Mouse (Mus musculus) liver, embryonic 14.5 days (tissue): Measurements from ENCODE around the gene Cmtr1.

ENCODE experiments used
- CTCF ChIP-seq: IDR thresholded peaks from 2 replicates; pipeline ENCODE4 v1.5.1; 2016; ENCODE audit warnings: antibody characterized with exemption, low read depth, control low read depth
- EP300 ChIP-seq: IDR thresholded peaks from 2 replicates; pipeline ENCODE4 v1.6.1; 2016; ENCODE audit warnings: antibody characterized with exemption, low read depth

DNA sequence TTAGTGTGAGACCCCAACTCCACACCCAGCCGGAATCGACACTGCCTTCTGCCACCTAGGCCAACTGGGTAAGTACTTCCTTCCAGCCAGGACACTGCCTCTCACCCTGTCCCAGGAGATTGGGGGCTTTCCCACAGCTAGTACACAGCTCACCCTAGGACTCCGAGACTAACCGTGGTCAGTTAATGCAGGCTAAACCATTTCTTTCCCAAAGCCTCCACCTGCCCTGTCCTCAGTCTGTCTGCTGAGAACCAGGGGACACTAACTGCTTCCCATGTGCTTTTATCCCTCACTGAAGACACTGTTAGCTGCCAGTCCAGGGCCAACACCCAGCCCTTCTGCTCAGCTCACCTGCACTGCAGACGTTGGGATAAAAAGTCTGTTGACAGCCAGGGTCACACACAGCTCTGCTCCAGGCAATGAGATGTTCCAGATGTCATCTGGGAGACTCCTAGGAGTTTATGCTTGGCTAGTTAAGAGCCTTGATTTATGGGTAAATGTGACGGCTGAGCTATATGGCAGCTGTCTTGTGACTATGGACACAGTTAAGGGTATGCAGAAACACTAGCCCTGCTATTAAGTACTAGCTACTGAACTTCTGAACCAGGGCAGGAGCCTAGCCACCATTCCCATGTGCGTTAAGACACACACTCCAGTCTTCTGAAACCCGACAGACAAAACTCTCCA is 51.5 kb downstream of the Cmtr1 start:
- TF ChIP-seq CTCF = no peak
- TF ChIP-seq EP300 = no peak
